Mouse (Mus musculus): Measurements from ENCODE around the gene Dnm2.

DNA sequence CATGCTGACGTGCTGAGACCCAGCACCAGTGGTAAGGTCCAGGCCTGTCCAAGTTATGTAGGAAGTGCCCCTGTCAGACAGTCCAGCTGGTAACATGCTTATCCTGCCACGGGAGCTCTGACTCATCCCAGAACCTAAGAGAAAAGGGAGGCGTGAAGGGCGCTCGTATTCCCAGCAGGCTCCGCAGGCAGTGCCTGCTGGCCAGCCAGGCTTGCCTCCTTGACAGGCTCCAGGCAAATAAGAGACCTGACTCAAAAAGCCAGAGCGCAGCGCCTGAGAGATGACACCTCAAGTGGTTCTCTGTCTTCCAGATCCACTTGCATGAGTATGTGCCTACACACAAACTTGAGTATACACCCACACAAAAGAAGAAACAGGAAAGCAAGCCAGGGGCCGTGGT lies 70.0 kb downstream of the Dnm2 start:
- TF ChIP-seq CTCF (IDR thresholded peaks at IDR 0.05; ENCODE audit: low read depth, low read length) (no peak), POLR2A (IDR thresholded peaks at IDR 0.05; ENCODE audit: insufficient read depth, low read length) (no peak)
